Mouse (Mus musculus) myocyte (in vitro differentiated cells): ENCODE measurements around the gene Cblc. TPM values are rescaled to one million over a fixed set of nuclear protein-coding genes. Genes with fewer than 3 reads are reported as not detected.

Experiments
- H3K27me3 ChIP-seq: one replicate; pipeline ENCODE4 v1.6.1; 2011; ENCODE audit not compliant: control insufficient read depth, insufficient read depth, insufficient read length
- H3K36me3 ChIP-seq: one replicate; pipeline ENCODE4 v1.6.1; 2011; ENCODE audit not compliant: control insufficient read depth, insufficient read depth
- H3K4me2 ChIP-seq: one replicate; pipeline ENCODE4 v1.6.1; 2011; ENCODE audit warnings: low read depth, control low read depth
- H3K4me3 ChIP-seq: one replicate; pipeline ENCODE4 v1.5.1; 2011; ENCODE audit warnings: mild to moderate bottlenecking, control low read depth, moderate library complexity
- H3K79me2 ChIP-seq: one replicate; pipeline ENCODE4 v1.6.1; 2011; ENCODE audit not compliant: control insufficient read depth, insufficient read depth
- H3ac ChIP-seq: one replicate; pipeline ENCODE4 v1.6.1; 2011; ENCODE audit not compliant: control insufficient read depth, insufficient read length
- CEBPB ChIP-seq: IDR thresholded peaks from 2 replicates; pipeline ENCODE4 v1.6.1; 2011; ENCODE audit warnings: mild to moderate bottlenecking, moderate library complexity; ENCODE audit not compliant: poor library complexity, insufficient read depth, severe bottlenecking
- E2F4 ChIP-seq: IDR thresholded peaks from one replicate; pipeline ENCODE4 v1.6.1; 2011; ENCODE audit warnings: mild to moderate bottlenecking, control low read depth, moderate library complexity; ENCODE audit not compliant: insufficient read depth
- MAX ChIP-seq: IDR thresholded peaks from one replicate; pipeline ENCODE4 v1.6.1; 2011; ENCODE audit warnings: low read depth, mild to moderate bottlenecking, control low read depth
- MYOD1 ChIP-seq, 3 experiments: IDR thresholded peaks; one replicate each; pipeline ENCODE4 v1.6.1; 2011; ENCODE audit warnings: control low read depth in 2 of 3, low read depth in 2 of 3, mild to moderate bottlenecking in 2 of 3, moderate library complexity in 1 of 3; ENCODE audit not compliant: insufficient read length in 2 of 3, control insufficient read depth in 1 of 3
- MYOG ChIP-seq, 3 experiments: IDR thresholded peaks; one replicate each; pipeline ENCODE4 v1.6.1; 2011; ENCODE audit warnings: control low read depth in 2 of 3, low read depth in 2 of 3, mild to moderate bottlenecking in 2 of 3; ENCODE audit not compliant: insufficient read length in 2 of 3, control insufficient read depth in 1 of 3, insufficient read depth in 1 of 3
- POLR2A ChIP-seq: IDR thresholded peaks from one replicate; pipeline ENCODE4 v1.6.1; 2011; ENCODE audit warnings: low read depth, mild to moderate bottlenecking, control low read depth, moderate library complexity; ENCODE audit not compliant: insufficient read length
- POLR2AphosphoS2 ChIP-seq: IDR thresholded peaks from one replicate; pipeline ENCODE4 v1.6.1; 2011; ENCODE audit warnings: low read depth, control low read depth; ENCODE audit not compliant: insufficient read length
- REST ChIP-seq: IDR thresholded peaks from one replicate; pipeline ENCODE4 v1.6.1; 2011; ENCODE audit warnings: mild to moderate bottlenecking, control low read depth, moderate library complexity; ENCODE audit not compliant: insufficient read depth, insufficient read length
- SRF ChIP-seq: IDR thresholded peaks from one replicate; pipeline ENCODE4 v1.6.1; 2011; ENCODE audit warnings: low read depth; ENCODE audit not compliant: control insufficient read depth, insufficient read length
- TCF12 ChIP-seq: IDR thresholded peaks from one replicate; pipeline ENCODE4 v1.6.1; 2011; ENCODE audit warnings: mild to moderate bottlenecking, control low read depth; ENCODE audit not compliant: poor library complexity, insufficient read depth, severe bottlenecking
- TCF3 ChIP-seq: IDR thresholded peaks from one replicate; pipeline ENCODE4 v1.6.1; 2011; ENCODE audit warnings: low read depth, control low read depth; ENCODE audit not compliant: insufficient read length
- USF1 ChIP-seq: IDR thresholded peaks from one replicate; pipeline ENCODE4 v1.6.1; 2011; ENCODE audit warnings: low read depth, mild to moderate bottlenecking, control low read depth, moderate library complexity
- polyA plus RNA-seq: library from polyadenylated mRNA; unstranded; fragments of >200 nt; fragmentation: generic; extraction: Trizol; gene quantifications from one replicate; pipeline ENCODE4 v1.2.1, GENCODE M21; 2012; ENCODE audit warnings: missing spikeins

Gene Cblc
- polyA plus RNA-seq, 1 experiment = 0.90 TPM

- Histone ChIP-seq H3K4me3 (no peak overlapping the region), H3K79me2 (no peaks in the 10 kb centered on the region), H3K4me2 (no peak overlapping the region), H3K36me3 (no peaks in the 10 kb centered on the region), H3K27me3 (no peaks in the 10 kb centered on the region), H3ac (no peak overlapping the region)
- no peak for TF ChIP-seq REST
- no peak for TF ChIP-seq MYOD1 (IDR thresholded peaks at IDR 0.05; ENCODE audit: control insufficient read depth in 1 of 3, insufficient read length in 2 of 3, low read depth in 2 of 3)
- TF ChIP-seq POLR2AphosphoS2 = no peak
- no peak for TF ChIP-seq POLR2A
- TF ChIP-seq CEBPB = no peak
- TF ChIP-seq MAX = no peak
- no peak for TF ChIP-seq TCF12
- no peak for TF ChIP-seq E2F4
- TF ChIP-seq SRF = no peak
- TF ChIP-seq USF1 = no peak
- no peak for TF ChIP-seq MYOG (IDR thresholded peaks at IDR 0.05; ENCODE audit: control insufficient read depth in 1 of 3, insufficient read depth in 1 of 3, insufficient read length in 2 of 3, low read depth in 2 of 3)
- no peak for TF ChIP-seq TCF3
Observed at GRCm38 (mm10) chr7:19734178-19734666, 62.4 kb downstream of the Cblc start.

Other genes with a start within 250 kb of the Cblc start
- 48.4 TPM for gene Ppp1r37, start 233.7 kb downstream of the Cblc start, polyA plus RNA-seq
- 1.5 TPM for gene Zfp296, start 219.5 kb downstream of the Cblc start, polyA plus RNA-seq
- 89.8 TPM for gene Gemin7, start 219.2 kb downstream of the Cblc start, polyA plus RNA-seq
- 14.8 TPM for gene Clasrp, start 192.3 kb downstream of the Cblc start, polyA plus RNA-seq
- 25.7 TPM for gene Relb, start 167.4 kb downstream of the Cblc start, polyA plus RNA-seq
- gene Clptm1, start 131.8 kb downstream of the Cblc start, polyA plus RNA-seq = 126 TPM
- not detected for gene Apoc2, start 118.9 kb downstream of the Cblc start, polyA plus RNA-seq
- gene Gm44805, start 115.4 kb downstream of the Cblc start, polyA plus RNA-seq = not detected
- gene Apoc4, start 115.3 kb downstream of the Cblc start, polyA plus RNA-seq = not detected
- not detected for gene Apoc1, start 104.1 kb downstream of the Cblc start, polyA plus RNA-seq
- gene Apoe, start 97.6 kb downstream of the Cblc start, polyA plus RNA-seq = 2.3 TPM
- gene Tomm40, start 81.4 kb downstream of the Cblc start, polyA plus RNA-seq = 112 TPM
- 27.1 TPM for gene Nectin2, start 46.3 kb downstream of the Cblc start, polyA plus RNA-seq
- 29.3 TPM for gene Bcam, start 25.8 kb downstream of the Cblc start, polyA plus RNA-seq
- gene Bcl3, start 26.0 kb upstream of the Cblc start, polyA plus RNA-seq = 19.2 TPM
- 0.05 TPM for gene Gm19345, start 55.2 kb upstream of the Cblc start, polyA plus RNA-seq
- 0.02 TPM for gene Ceacam16, start 64.5 kb upstream of the Cblc start, polyA plus RNA-seq
- gene Ceacam19, start 91.2 kb upstream of the Cblc start, polyA plus RNA-seq = 0.01 TPM
- gene Pvr, start 124.4 kb upstream of the Cblc start, polyA plus RNA-seq = 39.7 TPM
- 0.11 TPM for gene Igsf23, start 153.9 kb upstream of the Cblc start, polyA plus RNA-seq
- gene Ceacam20, start 168.6 kb upstream of the Cblc start, polyA plus RNA-seq = not detected
- not detected for gene Nlrp9b, start 194.7 kb upstream of the Cblc start, polyA plus RNA-seq